12 mouse cellular contexts compared by ENCODE assay signal in genomic region chr13:36725881-36726280, GRCm38 (mm10). TPM values are rescaled to one million over a fixed set of nuclear protein-coding genes. Genes with fewer than 3 reads are reported as not detected.
DNase-seq lines count a peak whose midpoint lies in the region; ATAC-seq lines count a peak whose summit lies in the region.
"Had no signal": no experiment of that assay in that cellular context is flagged by ENCODE, and none has a peak within 500 bp of the region (broad histone marks: within the 10 kb centered on the region; RNA-seq: fewer than 3 reads in every experiment).

No protein-coding gene starts in this region.

- no peak for DNase-seq in forebrain, embryonic 10.5 days (ENCODE audit: extremely low spot score, low spot score)
- no peak for DNase-seq in forebrain, embryonic 11.5 days (ENCODE audit: low spot score)
- no peak for DNase-seq in urinary bladder, adult 2 months (ENCODE audit: low spot score)
- DNase-seq in ovary, adult 18-20 months (ENCODE audit: low spot score), result no peak
- DNase-seq: B cell, adult 2 months; layer of hippocampus, postnatal 36 days had no signal

- H3K9me3 ChIP-seq in forebrain, embryonic 10.5 days, result no peaks in the 10 kb centered on the region
- no peaks in the 10 kb centered on the region for H3K9me3 ChIP-seq in forebrain, embryonic 11.5 days (ENCODE audit: control insufficient read depth, low read length)
- no peaks in the 10 kb centered on the region for H3K9me3 ChIP-seq in forebrain, embryonic 15.5 days
- H3K9me3 ChIP-seq in limb, embryonic 12.5 days, result no peaks in the 10 kb centered on the region
- no peaks in the 10 kb centered on the region for H3K9me3 ChIP-seq in neural tube, embryonic 13.5 days

- H3K27me3 ChIP-seq in forebrain, embryonic 10.5 days (ENCODE audit: poor library complexity, severe bottlenecking), result peaks cover 100% of the 10 kb centered on the region
- H3K27me3 ChIP-seq in forebrain, embryonic 11.5 days (ENCODE audit: control insufficient read depth, insufficient read depth, low read length), result peaks cover 77% of the 10 kb centered on the region
- peaks cover 35% of the 10 kb centered on the region for H3K27me3 ChIP-seq in forebrain, embryonic 15.5 days
- peaks cover 90% of the 10 kb centered on the region for H3K27me3 ChIP-seq in limb, embryonic 12.5 days
- H3K27me3 ChIP-seq in neural tube, embryonic 13.5 days, result peaks cover 90% of the 10 kb centered on the region

- peaks cover 61% of the 10 kb centered on the region for H3K4me1 ChIP-seq in forebrain, embryonic 10.5 days
- peaks cover 19% of the 10 kb centered on the region for H3K4me1 ChIP-seq in forebrain, embryonic 11.5 days (replicated peaks; ENCODE audit: control insufficient read depth, insufficient read depth, low read length)
- H3K4me1 ChIP-seq in forebrain, embryonic 15.5 days, result peaks cover 58% of the 10 kb centered on the region
- peaks cover 23% of the 10 kb centered on the region for H3K4me1 ChIP-seq in limb, embryonic 12.5 days (replicated peaks)
- peaks cover 57% of the 10 kb centered on the region for H3K4me1 ChIP-seq in neural tube, embryonic 13.5 days (replicated peaks)

- no peak for ATAC-seq in forebrain, embryonic 11.5 days (replicated peaks; ENCODE audit: low FRiP score)
- no peak for ATAC-seq in forebrain, embryonic 15.5 days (replicated peaks)
- ATAC-seq in limb, embryonic 12.5 days (ENCODE audit: insufficient number of reproducible peaks, insufficient read depth, low FRiP score, low TSS enrichment, low read depth), result no peak
- no peak for ATAC-seq in neural tube, embryonic 13.5 days (ENCODE audit: low read depth)
- no peak for ATAC-seq in granulocyte monocyte progenitor cell, adult 5-6 weeks (replicated peaks; ENCODE audit: poor library complexity, severe bottlenecking)
- ATAC-seq: intestine, embryonic 16.5 days had no signal

- no peaks in the 10 kb centered on the region for H3K36me3 ChIP-seq in forebrain, embryonic 10.5 days (replicated peaks)
- H3K36me3 ChIP-seq in forebrain, embryonic 11.5 days (ENCODE audit: control insufficient read depth, insufficient read depth, low read length), result no peaks in the 10 kb centered on the region
- no peaks in the 10 kb centered on the region for H3K36me3 ChIP-seq in forebrain, embryonic 15.5 days
- no peaks in the 10 kb centered on the region for H3K36me3 ChIP-seq in limb, embryonic 12.5 days
- no peaks in the 10 kb centered on the region for H3K36me3 ChIP-seq in neural tube, embryonic 13.5 days

- no peak overlapping the region for H3K27ac ChIP-seq in forebrain, embryonic 10.5 days
- no peak overlapping the region for H3K27ac ChIP-seq in forebrain, embryonic 11.5 days (ENCODE audit: low read depth, low read length)
- peak overlapping the region; percentile 98 for H3K27ac ChIP-seq in forebrain, embryonic 15.5 days (replicated peaks)
- no peak overlapping the region for H3K27ac ChIP-seq in limb, embryonic 12.5 days
- peak overlapping the region; percentile 97 for H3K27ac ChIP-seq in neural tube, embryonic 13.5 days (replicated peaks)

- H3K4me2 ChIP-seq in forebrain, embryonic 11.5 days (ENCODE audit: low read depth, low read length, severe bottlenecking), result no peak overlapping the region; the same call in 1 of the 2 replicates
- H3K4me2 ChIP-seq in forebrain, embryonic 15.5 days (replicated peaks), result peak overlapping the region; percentile 60
- H3K4me2 ChIP-seq in limb, embryonic 12.5 days, result peak overlapping the region; percentile 77
- H3K4me2 ChIP-seq in neural tube, embryonic 13.5 days, result peak overlapping the region; percentile 72

- no peak overlapping the region for H3K9ac ChIP-seq in forebrain, embryonic 11.5 days (ENCODE audit: low read length)
- H3K9ac ChIP-seq in forebrain, embryonic 15.5 days (replicated peaks), result 0 out of 2 replicates have a peak overlapping the region, but pooled peaks have one; percentile 16
- H3K9ac ChIP-seq in limb, embryonic 12.5 days (replicated peaks), result no peak overlapping the region
- peak overlapping the region; percentile 87 for H3K9ac ChIP-seq in neural tube, embryonic 13.5 days

- H3K4me3 ChIP-seq in forebrain, embryonic 10.5 days, result peak overlapping the region; percentile 54; the same call in 1 of the 2 replicates
- no peak overlapping the region; the same call in 1 of the 2 replicates for H3K4me3 ChIP-seq in forebrain, embryonic 11.5 days (ENCODE audit: low read depth, low read length)
- no peak overlapping the region for H3K4me3 ChIP-seq in forebrain, embryonic 15.5 days
- H3K4me3 ChIP-seq in limb, embryonic 12.5 days (replicated peaks), result peak overlapping the region; percentile 47; the same call in 1 of the 2 replicates
- H3K4me3 ChIP-seq in neural tube, embryonic 13.5 days, result peak overlapping the region; percentile 7; the same call in 1 of the 2 replicates

- 1% methylated on average over 8 of the region's 8 CpGs for WGBS in forebrain, embryonic 10.5 days
- WGBS in forebrain, embryonic 11.5 days, result 3% methylated on average over 8 of the region's 8 CpGs
- WGBS in forebrain, embryonic 15.5 days, result 8% methylated on average over 8 of the region's 8 CpGs
- 5% methylated on average over 8 of the region's 8 CpGs for WGBS in limb, embryonic 12.5 days
- WGBS in neural tube, embryonic 13.5 days, result 2% methylated on average over 8 of the region's 8 CpGs

RNA-seq across cellular contexts. Expression of gene Nrn1, which starts 9.1 kb away (rescaled TPM):
- polyA plus RNA-seq in forebrain, embryonic 10.5 days (2016; fragmentation: Nextera tagmentation; extraction: Ambion mirVana), result 6.9 and 10.4 TPM in 2 replicates
- polyA plus RNA-seq in forebrain, embryonic 11.5 days (2014; fragmentation: Nextera tagmentation; extraction: Ambion mirVana), result 36.6 and 36.7 TPM in 2 replicates
- polyA plus RNA-seq in forebrain, embryonic 15.5 days (2015; fragmentation: Nextera tagmentation; extraction: Ambion mirVana), result 48.0 and 50.4 TPM in 2 replicates
- polyA plus RNA-seq in limb, embryonic 12.5 days (2016; fragmentation: Nextera tagmentation; extraction: Ambion mirVana), result 2.9 and 3.4 TPM in 2 replicates
- polyA plus RNA-seq in neural tube, embryonic 13.5 days (2015; fragmentation: Nextera tagmentation; extraction: Ambion mirVana), result 74.3 and 74.7 TPM in 2 replicates
- polyA plus RNA-seq in urinary bladder, adult 2 months (2012; rRNA removed), result 39.9 and 51.6 TPM in 2 replicates
- not detected in 2 replicates for total RNA-seq in granulocyte monocyte progenitor cell, adult 5-6 weeks (2014; fragmentation: Nextera tagmentation)
- not detected in 2 replicates for total RNA-seq in granulocyte monocyte progenitor cell, adult 5-6 weeks (2017)
- total RNA-seq: megakaryocyte, adult 5-6 weeks had no signal

Comparison
In these comparisons a context has a peak if more than half of its experiments do, and no peak if none do; other contexts are left out.
1. H3K27ac ChIP-seq: peak in forebrain, embryonic 15.5 days (single experiment) and neural tube, embryonic 13.5 days (single experiment); none in forebrain, embryonic 10.5 days (single experiment), forebrain, embryonic 11.5 days (single experiment) and limb, embryonic 12.5 days (single experiment).
2. H3K4me3 ChIP-seq: peak in forebrain, embryonic 10.5 days (single experiment), limb, embryonic 12.5 days (single experiment) and neural tube, embryonic 13.5 days (single experiment); none in forebrain, embryonic 11.5 days (single experiment) and forebrain, embryonic 15.5 days (single experiment).
3. H3K9ac ChIP-seq: peak in forebrain, embryonic 15.5 days (single experiment) and neural tube, embryonic 13.5 days (single experiment); none in forebrain, embryonic 11.5 days (single experiment) and limb, embryonic 12.5 days (single experiment).